Mouse (Mus musculus): ENCODE measurements around the gene Olfr912. TPM values are rescaled to one million over a fixed set of nuclear protein-coding genes. Genes with fewer than 3 reads are reported as not detected.

Gene Olfr912
- polyA plus RNA-seq (2015; fragmentation: Nextera tagmentation; extraction: Ambion mirVana), result not detected in 2 replicates

GRCm38 (mm10) chr9:38579878-38580277 lies at the start of gene Olfr912:
TSS of gene Olfr912 (plus strand) at chr9:38580178.
- no peak within 1 kb of the TSS for H3K9ac ChIP-seq
- WGBS, result 65% methylated on average over 1 of the region's 1 CpGs
- no peaks in the 10 kb centered on the region for H3K27me3 ChIP-seq
- no peaks in the 10 kb centered on the region for H3K9me3 ChIP-seq
- no peak within 1 kb of the TSS for H3K4me2 ChIP-seq
- no peak within 1 kb of the TSS for H3K4me3 ChIP-seq
- ATAC-seq (ENCODE audit: borderline replicate concordance, extremely low read depth, low FRiP score, low TSS enrichment), result no peak
- H3K27ac ChIP-seq, result no peak within 1 kb of the TSS
- no peaks in the 10 kb centered on the region for H3K36me3 ChIP-seq
- no peaks in the 10 kb centered on the region for H3K4me1 ChIP-seq

DNA sequence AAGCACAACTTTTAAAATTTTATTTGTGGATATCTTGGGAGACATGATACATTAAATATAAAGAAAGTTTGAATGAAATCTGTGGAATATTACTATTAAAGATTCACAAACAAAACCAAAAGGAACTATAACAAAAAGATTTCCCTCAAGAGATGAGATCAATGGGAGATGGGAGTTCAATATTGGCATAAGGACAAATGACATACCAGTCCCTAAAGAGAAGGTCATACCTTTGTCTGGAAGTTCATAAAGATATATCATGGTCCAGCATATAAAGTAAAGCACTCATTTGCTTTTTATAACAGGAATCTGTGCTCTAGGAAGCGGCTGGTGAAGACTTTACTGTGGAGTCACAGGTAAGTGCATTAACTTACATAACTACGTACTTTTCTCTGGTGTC lies 42.4 kb upstream of the Olfr912 start, which contains the start of gene Olfr910:
Olfr910 (plus strand) TSS at position 301 of the 400 bp plus-strand sequence.
- Histone ChIP-seq H3K27me3 (no peaks in the 10 kb centered on the region), H3K9me3 (no peaks in the 10 kb centered on the region), H3K4me1 (no peaks in the 10 kb centered on the region), H3K27ac (no peak within 1 kb of the TSS), H3K4me2 (no peak within 1 kb of the TSS), H3K36me3 (no peaks in the 10 kb centered on the region), H3K4me3 (no peak within 1 kb of the TSS), H3K9ac (no peak within 1 kb of the TSS)
- ATAC-seq (ENCODE audit: borderline replicate concordance, extremely low read depth, low FRiP score, low TSS enrichment), result no peak
- 88% methylated on average over 2 of the region's 2 CpGs for WGBS

DNA sequence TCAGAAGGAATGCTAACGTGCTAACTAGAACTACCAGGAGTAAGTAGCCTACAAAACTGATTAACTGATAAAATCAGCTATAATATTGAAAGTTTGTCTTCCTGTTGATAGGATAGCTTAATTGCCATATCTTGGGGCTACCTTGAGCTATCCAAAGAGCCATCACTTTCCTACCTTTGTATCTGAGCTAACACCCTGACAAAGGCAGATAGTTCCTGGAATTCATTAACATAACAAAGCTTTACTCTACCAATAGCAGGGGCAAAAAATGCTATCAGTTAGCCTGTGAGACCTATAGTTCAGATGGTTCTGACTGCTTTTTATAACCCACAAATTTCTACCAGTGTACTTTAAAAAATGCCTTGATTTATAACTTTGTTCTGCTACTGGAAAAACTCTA lies 11.1 kb downstream of the Olfr912 start:
- ATAC-seq (ENCODE audit: borderline replicate concordance, extremely low read depth, low FRiP score, low TSS enrichment), result no peak
- H3K4me1 ChIP-seq, result no peaks in the 10 kb centered on the region
- H3K9me3 ChIP-seq, result no peaks in the 10 kb centered on the region
- H3K36me3 ChIP-seq, result no peaks in the 10 kb centered on the region
- H3K4me2 ChIP-seq, result no peak overlapping the region
- no peaks in the 10 kb centered on the region for H3K27me3 ChIP-seq
- H3K27ac ChIP-seq, result no peak overlapping the region
- no peak overlapping the region for H3K4me3 ChIP-seq
- 23% methylated on average over 1 of the region's 1 CpGs for WGBS
- no peak overlapping the region for H3K9ac ChIP-seq

- 48% methylated on average over 2 of the region's 2 CpGs for WGBS
- Histone ChIP-seq H3K4me3 (no peak within 1 kb of the TSS), H3K27ac (no peak within 1 kb of the TSS), H3K9ac (no peak within 1 kb of the TSS), H3K27me3 (no peaks in the 10 kb centered on the region), H3K9me3 (no peaks in the 10 kb centered on the region), H3K4me2 (no peak within 1 kb of the TSS), H3K4me1 (no peaks in the 10 kb centered on the region), H3K36me3 (no peaks in the 10 kb centered on the region)
- ATAC-seq (ENCODE audit: borderline replicate concordance, extremely low read depth, low FRiP score, low TSS enrichment), result no peak
Observed at GRCm38 (mm10) chr9:38592459-38592858, 12.5 kb downstream of the Olfr912 start, which contains the start of gene Olfr913. TSS of gene Olfr913 (plus strand) at chr9:38592759.

- H3K4me3 ChIP-seq, result no peak within 1 kb of the TSS
- H3K4me1 ChIP-seq, result no peaks in the 10 kb centered on the region
- no peak within 1 kb of the TSS for H3K27ac ChIP-seq
- H3K36me3 ChIP-seq, result no peaks in the 10 kb centered on the region
- H3K9ac ChIP-seq, result no peak within 1 kb of the TSS
- WGBS, result 54% methylated on average over 2 of the region's 2 CpGs
- no peaks in the 10 kb centered on the region for H3K27me3 ChIP-seq
- no peaks in the 10 kb centered on the region for H3K9me3 ChIP-seq
- H3K4me2 ChIP-seq, result no peak within 1 kb of the TSS
- ATAC-seq (ENCODE audit: borderline replicate concordance, extremely low read depth, low FRiP score, low TSS enrichment), result no peak
Observed at GRCm38 (mm10) chr9:38604802-38605201, 24.8 kb downstream of the Olfr912 start, which contains the start of gene Olfr914. TSS of gene Olfr914 (plus strand) at chr9:38605102.

GRCm38 (mm10) chr9:38632406-38632805 lies 52.4 kb downstream of the Olfr912 start:
- Histone ChIP-seq H3K4me1 (no peaks in the 10 kb centered on the region), H3K9me3 (no peaks in the 10 kb centered on the region), H3K4me2 (no peak overlapping the region), H3K9ac (no peak overlapping the region), H3K4me3 (no peak overlapping the region), H3K27me3 (no peaks in the 10 kb centered on the region), H3K27ac (no peak overlapping the region), H3K36me3 (no peaks in the 10 kb centered on the region)
- ATAC-seq (ENCODE audit: borderline replicate concordance, extremely low read depth, low FRiP score, low TSS enrichment), result no peak
- 77% methylated on average over 4 of the region's 4 CpGs for WGBS

Other genes starting within 250 kb of the Olfr912 start
- not detected in 2 replicates for gene Olfr898, start 231.8 kb upstream of the Olfr912 start, polyA plus RNA-seq (2015; fragmentation: Nextera tagmentation; extraction: Ambion mirVana)
- gene Olfr250, start 213.3 kb upstream of the Olfr912 start, polyA plus RNA-seq (2015; fragmentation: Nextera tagmentation; extraction: Ambion mirVana), result not detected in 2 replicates
- not detected in 2 replicates for gene Olfr251, start 203.1 kb upstream of the Olfr912 start, polyA plus RNA-seq (2015; fragmentation: Nextera tagmentation; extraction: Ambion mirVana)
- not detected in 2 replicates for gene Olfr147, start 178.5 kb upstream of the Olfr912 start, polyA plus RNA-seq (2015; fragmentation: Nextera tagmentation; extraction: Ambion mirVana)
- gene Olfr901, start 150.7 kb upstream of the Olfr912 start, polyA plus RNA-seq (2015; fragmentation: Nextera tagmentation; extraction: Ambion mirVana), result not detected in 2 replicates
- not detected in 2 replicates for gene Olfr902, start 132.5 kb upstream of the Olfr912 start, polyA plus RNA-seq (2015; fragmentation: Nextera tagmentation; extraction: Ambion mirVana)
- not detected in 2 replicates for gene Olfr904, start 117.0 kb upstream of the Olfr912 start, polyA plus RNA-seq (2015; fragmentation: Nextera tagmentation; extraction: Ambion mirVana)
- not detected in 2 replicates for gene Olfr905, start 109.1 kb upstream of the Olfr912 start, polyA plus RNA-seq (2015; fragmentation: Nextera tagmentation; extraction: Ambion mirVana)
- not detected in 2 replicates for gene Olfr906, start 93.1 kb upstream of the Olfr912 start, polyA plus RNA-seq (2015; fragmentation: Nextera tagmentation; extraction: Ambion mirVana)
- gene Olfr907, start 84.4 kb upstream of the Olfr912 start, polyA plus RNA-seq (2015; fragmentation: Nextera tagmentation; extraction: Ambion mirVana), result not detected in 2 replicates
- not detected in 2 replicates for gene Olfr911-ps1, start 58.6 kb upstream of the Olfr912 start, polyA plus RNA-seq (2015; fragmentation: Nextera tagmentation; extraction: Ambion mirVana)
- gene Olfr910, start 42.3 kb upstream of the Olfr912 start, polyA plus RNA-seq (2015; fragmentation: Nextera tagmentation; extraction: Ambion mirVana), result not detected in 2 replicates
- not detected in 2 replicates for gene Olfr913, start 12.6 kb downstream of the Olfr912 start, polyA plus RNA-seq (2015; fragmentation: Nextera tagmentation; extraction: Ambion mirVana)
- gene Olfr914, start 24.9 kb downstream of the Olfr912 start, polyA plus RNA-seq (2015; fragmentation: Nextera tagmentation; extraction: Ambion mirVana), result not detected in 2 replicates
- not detected in 2 replicates for gene Olfr916, start 79.7 kb downstream of the Olfr912 start, polyA plus RNA-seq (2015; fragmentation: Nextera tagmentation; extraction: Ambion mirVana)
- gene Olfr917, start 85.7 kb downstream of the Olfr912 start, polyA plus RNA-seq (2015; fragmentation: Nextera tagmentation; extraction: Ambion mirVana), result not detected in 2 replicates
- not detected in 2 replicates for gene Olfr918, start 94.4 kb downstream of the Olfr912 start, polyA plus RNA-seq (2015; fragmentation: Nextera tagmentation; extraction: Ambion mirVana)
- not detected in 2 replicates for gene Olfr919, start 123.5 kb downstream of the Olfr912 start, polyA plus RNA-seq (2015; fragmentation: Nextera tagmentation; extraction: Ambion mirVana)
- 16.3 and 20.7 TPM in 2 replicates for gene Vwa5a, start 138.1 kb downstream of the Olfr912 start, polyA plus RNA-seq (2015; fragmentation: Nextera tagmentation; extraction: Ambion mirVana)
- gene Olfr920, start 172.1 kb downstream of the Olfr912 start, polyA plus RNA-seq (2015; fragmentation: Nextera tagmentation; extraction: Ambion mirVana), result 0.02 and 0.03 TPM in 2 replicates
- not detected in 2 replicates for gene Olfr921, start 192.9 kb downstream of the Olfr912 start, polyA plus RNA-seq (2015; fragmentation: Nextera tagmentation; extraction: Ambion mirVana)
- not detected in 2 replicates for gene Olfr922, start 234.4 kb downstream of the Olfr912 start, polyA plus RNA-seq (2015; fragmentation: Nextera tagmentation; extraction: Ambion mirVana)
- not detected in 2 replicates for gene Olfr923, start 246.4 kb downstream of the Olfr912 start, polyA plus RNA-seq (2015; fragmentation: Nextera tagmentation; extraction: Ambion mirVana)

Measured in lung, embryonic 15.5 days (tissue).